Mouse (Mus musculus) intestine, embryonic 14.5 days (tissue): ENCODE measurements around the gene Lamb3. TPM values are rescaled to one million over a fixed set of nuclear protein-coding genes. Genes with fewer than 3 reads are reported as not detected.

ENCODE experiments used
- ATAC-seq: fragments of 200-750 bp; cut with Nextera tagmentation; replicated peaks from 2 replicates; pipeline ENCODE4 v1.8.0; 2017; ENCODE audit warnings: low read depth, moderate number of reproducible peaks, moderate TSS enrichment, moderate library complexity; ENCODE audit not compliant: low FRiP score, low TSS enrichment
- DNase-seq: peaks from one replicate; pipeline ENCODE4 v3.0.0-alpha.2; 2018; ENCODE audit warnings: low spot score
- H3K27ac ChIP-seq: fragments of 300-500 bp; sonication (generic); 2 replicates; pipeline ENCODE4 v1.5.1; 2014; ENCODE audit warnings: low read depth, mild to moderate bottlenecking, control low read depth
- H3K27me3 ChIP-seq: fragments of 300-500 bp; sonication (generic); replicated peaks from 2 replicates; pipeline ENCODE4 v1.6.1; 2014; ENCODE audit warnings: low read length, control low read depth; ENCODE audit not compliant: control insufficient read depth, insufficient read depth
- H3K36me3 ChIP-seq: fragments of 300-500 bp; sonication (generic); 2 replicates; pipeline ENCODE4 v1.6.1; 2014; ENCODE audit warnings: low read length, control low read depth; ENCODE audit not compliant: control insufficient read depth, insufficient read depth
- H3K4me1 ChIP-seq: fragments of 300-500 bp; sonication (generic); replicated peaks from 2 replicates; pipeline ENCODE4 v1.6.1; 2014; ENCODE audit warnings: low read length, control low read depth, mixed read lengths; ENCODE audit not compliant: control insufficient read depth, insufficient read depth
- H3K4me2 ChIP-seq: fragments of 300-500 bp; sonication (generic); 2 replicates; pipeline ENCODE4 v1.6.1; 2014; ENCODE audit warnings: low read length
- H3K4me3 ChIP-seq: fragments of 300-500 bp; sonication (generic); 2 replicates; pipeline ENCODE4 v1.5.1; 2014; ENCODE audit warnings: low read depth, low read length, control low read depth, mixed read lengths
- H3K9ac ChIP-seq: fragments of 300-500 bp; sonication (generic); 2 replicates; pipeline ENCODE4 v1.6.1; 2014; ENCODE audit warnings: mild to moderate bottlenecking, low read length
- H3K9me3 ChIP-seq: fragments of 300-500 bp; sonication (generic); 2 replicates; pipeline ENCODE4 v1.6.1; 2016; ENCODE audit warnings: low read length, control low read depth; ENCODE audit not compliant: control insufficient read depth
- WGBS: fragments of 180-500 bp; shearing (Covaris S2); extraction: QIAGEN DNeasy Blood & Tissue Kit; methylation state at CpG from one replicate; pipeline ENCODE4 v1.1.7; 2014; 5-methylcytosine and 5-hydroxymethylcytosine counted together
- polyA plus RNA-seq: library from polyadenylated mRNA; unstranded; fragments of >200 nt; fragmentation: Nextera tagmentation; extraction: Ambion mirVana; gene quantifications from 2 replicates; pipeline ENCODE4 v1.2.1, GENCODE M21; 2014

Lamb3 gene
- polyA plus RNA-seq, 1 experiment from 2014 or later, result 4.0 TPM

DNA sequence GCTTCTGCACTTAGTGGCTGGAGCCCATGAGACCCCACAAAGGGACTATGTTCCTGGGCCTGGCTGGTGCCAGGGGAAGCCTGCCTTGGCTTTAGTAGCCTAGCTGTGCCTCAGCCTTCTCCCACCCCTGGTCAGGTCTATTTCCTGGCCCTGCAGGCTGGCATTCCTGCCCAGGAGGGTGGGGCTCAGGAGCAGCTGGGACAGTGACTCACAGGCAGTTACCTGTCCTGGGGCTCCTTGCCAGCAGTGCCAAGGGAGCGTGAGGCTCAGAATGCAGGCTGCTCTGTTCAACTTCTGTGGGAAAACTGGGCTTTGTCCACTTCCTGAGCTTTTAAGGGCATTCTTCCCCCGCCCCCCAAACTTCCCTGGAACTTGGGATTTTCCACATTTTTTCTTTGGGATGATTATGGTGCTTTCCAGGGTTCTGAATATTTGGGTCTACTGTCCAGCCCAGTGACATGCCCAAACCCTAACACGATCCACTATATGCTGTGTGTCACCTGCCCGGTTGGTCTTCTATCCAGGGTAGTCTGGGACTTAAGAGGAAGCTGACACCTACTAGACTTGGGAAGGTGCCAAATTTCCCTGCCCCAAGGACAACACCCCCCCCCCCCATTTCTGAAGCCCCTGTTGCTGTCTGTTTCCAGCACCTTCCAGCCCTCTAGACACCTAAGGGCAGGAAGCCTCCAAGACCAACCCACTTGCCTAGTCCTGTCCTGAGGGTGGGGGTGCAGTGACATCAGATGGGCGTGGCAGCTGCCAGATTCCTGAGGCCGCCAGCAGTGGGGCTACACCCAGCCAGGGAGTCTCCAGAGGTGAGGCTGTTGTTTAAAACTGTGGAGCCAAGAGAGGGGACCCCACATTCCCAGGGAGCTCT, 94.0 kb downstream of the Lamb3 start:
- H3K4me2 ChIP-seq, result peak overlapping the region; percentile 33
- H3K9me3 ChIP-seq, result no peaks in the 10 kb centered on the region
- H3K9ac ChIP-seq, result no peak overlapping the region
- 54% methylated on average over 6 of the region's 6 CpGs for WGBS
- peak; percentile 67 for DNase-seq
- no peaks in the 10 kb centered on the region for H3K27me3 ChIP-seq
- H3K4me1 ChIP-seq, result peaks cover 11% of the 10 kb centered on the region; the same call in 1 of the 2 replicates
- peak; percentile 91 for ATAC-seq
- no peak overlapping the region for H3K27ac ChIP-seq
- no peak overlapping the region for H3K4me3 ChIP-seq
- no peaks in the 10 kb centered on the region for H3K36me3 ChIP-seq

DNA sequence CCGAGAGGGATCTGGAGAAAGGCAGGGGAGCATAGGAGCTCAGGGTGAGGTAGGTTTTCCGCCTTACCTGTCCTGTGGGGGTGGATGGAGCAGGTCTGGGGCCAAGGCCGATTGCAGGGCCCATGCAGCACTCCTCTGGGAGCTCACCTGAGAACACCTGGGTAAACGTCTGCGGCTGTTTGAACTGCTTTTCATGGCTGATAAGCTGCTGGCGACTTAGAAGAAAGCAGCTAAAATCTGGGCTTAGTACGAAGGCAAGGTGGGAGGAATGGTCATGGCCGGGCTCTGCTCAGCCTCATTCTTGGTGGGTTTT, 94.5 kb downstream of the Lamb3 start:
- H3K9me3 ChIP-seq, result no peaks in the 10 kb centered on the region
- DNase-seq (no peak), ATAC-seq (peak; percentile 79; the same call in 1 of the 2 replicates)
- H3K36me3 ChIP-seq, result no peaks in the 10 kb centered on the region
- H3K4me1 ChIP-seq, result peaks cover 11% of the 10 kb centered on the region; the same call in 1 of the 2 replicates
- H3K4me2 ChIP-seq, result peak overlapping the region; percentile 33
- 46% methylated on average over 8 of the region's 8 CpGs for WGBS
- no peak overlapping the region for H3K4me3 ChIP-seq
- H3K27ac ChIP-seq, result no peak overlapping the region
- no peak overlapping the region for H3K9ac ChIP-seq
- no peaks in the 10 kb centered on the region for H3K27me3 ChIP-seq

DNA sequence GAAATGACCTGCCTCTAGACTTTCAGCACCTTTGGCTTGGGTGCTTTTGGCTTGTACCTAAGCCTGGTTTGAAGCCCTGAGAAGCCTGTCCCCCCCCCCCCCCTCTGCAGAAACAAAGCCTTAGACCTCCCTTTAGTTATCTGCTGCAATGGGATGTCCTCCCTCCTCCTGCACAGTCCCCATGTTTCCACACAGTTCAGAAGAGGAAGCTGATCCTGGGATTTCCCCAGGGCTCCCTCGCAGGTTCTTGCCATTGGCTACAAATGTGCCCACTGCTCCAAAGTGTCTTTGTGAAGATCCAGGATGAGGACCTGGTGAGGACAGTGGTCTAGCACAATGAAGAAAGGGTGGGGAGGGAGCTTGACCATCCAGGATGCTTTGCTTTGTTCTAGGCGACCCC, 95.6 kb downstream of the Lamb3 start:
- DNase-seq (no peak), ATAC-seq (no peak)
- H3K27ac ChIP-seq, result no peak overlapping the region
- 64% methylated on average over 2 of the region's 2 CpGs for WGBS
- H3K9ac ChIP-seq, result no peak overlapping the region
- H3K36me3 ChIP-seq, result no peaks in the 10 kb centered on the region
- H3K27me3 ChIP-seq, result no peaks in the 10 kb centered on the region
- H3K9me3 ChIP-seq, result no peaks in the 10 kb centered on the region
- no peak overlapping the region for H3K4me2 ChIP-seq
- peaks cover 11% of the 10 kb centered on the region; the same call in 1 of the 2 replicates for H3K4me1 ChIP-seq
- H3K4me3 ChIP-seq, result no peak overlapping the region

DNA sequence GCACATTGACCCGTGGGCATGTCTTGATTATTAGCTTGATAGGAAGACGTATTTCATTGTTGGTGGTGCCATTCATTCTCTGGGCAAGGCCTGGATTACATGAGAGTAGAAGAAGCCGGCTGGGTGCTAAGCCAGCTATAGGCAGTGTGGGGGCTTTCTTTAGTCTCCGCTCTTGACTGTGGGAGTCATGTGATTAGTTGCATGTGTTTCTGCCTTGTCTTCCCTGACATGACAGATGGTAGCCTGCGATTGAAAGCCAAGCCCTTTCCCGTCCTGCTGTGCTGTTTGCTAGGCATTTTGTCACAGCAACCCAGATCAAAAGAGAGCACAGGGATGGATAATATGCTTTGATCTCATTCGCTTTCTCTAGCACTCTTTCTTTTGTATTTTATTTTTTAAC, 97.9 kb downstream of the Lamb3 start:
- H3K36me3 ChIP-seq, result no peaks in the 10 kb centered on the region
- H3K4me1 ChIP-seq, result peaks cover 11% of the 10 kb centered on the region; the same call in 1 of the 2 replicates
- no peaks in the 10 kb centered on the region for H3K9me3 ChIP-seq
- H3K27me3 ChIP-seq, result no peaks in the 10 kb centered on the region
- 43% methylated on average over 7 of the region's 7 CpGs for WGBS
- DNase-seq, result no peak
- H3K4me3 ChIP-seq, result no peak overlapping the region
- no peak overlapping the region for H3K4me2 ChIP-seq
- no peak for ATAC-seq
- no peak overlapping the region for H3K27ac ChIP-seq
- no peak overlapping the region for H3K9ac ChIP-seq

DNA sequence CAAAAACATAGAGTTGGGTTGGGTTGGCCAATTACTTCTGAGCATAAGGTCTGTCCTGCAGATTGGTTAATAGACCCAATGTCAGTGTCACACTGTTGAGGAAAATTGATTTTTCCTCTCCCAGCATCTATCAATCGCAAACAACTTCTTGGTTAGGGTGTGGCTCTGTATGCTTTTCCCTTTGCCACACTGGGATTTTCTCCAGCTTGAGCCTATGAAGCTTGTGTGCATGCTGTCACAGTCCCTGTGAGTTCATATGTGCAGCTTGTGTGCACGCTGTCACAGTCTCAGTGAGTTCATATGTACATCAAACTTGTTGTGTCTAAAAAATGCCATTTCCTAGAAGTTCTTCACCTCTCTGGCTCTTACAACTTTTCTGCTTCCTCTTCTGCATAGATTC, 99.3 kb downstream of the Lamb3 start:
- H3K4me3 ChIP-seq, result no peak overlapping the region
- H3K36me3 ChIP-seq, result no peaks in the 10 kb centered on the region
- no peaks in the 10 kb centered on the region for H3K27me3 ChIP-seq
- H3K9ac ChIP-seq, result no peak overlapping the region
- ATAC-seq, result no peak
- no peak overlapping the region for H3K27ac ChIP-seq
- no peaks in the 10 kb centered on the region for H3K9me3 ChIP-seq
- H3K4me1 ChIP-seq, result peaks cover 6% of the 10 kb centered on the region; the same call in 1 of the 2 replicates
- H3K4me2 ChIP-seq, result no peak overlapping the region
- DNase-seq, result no peak
- 88% methylated on average over 2 of the region's 2 CpGs for WGBS

DNA sequence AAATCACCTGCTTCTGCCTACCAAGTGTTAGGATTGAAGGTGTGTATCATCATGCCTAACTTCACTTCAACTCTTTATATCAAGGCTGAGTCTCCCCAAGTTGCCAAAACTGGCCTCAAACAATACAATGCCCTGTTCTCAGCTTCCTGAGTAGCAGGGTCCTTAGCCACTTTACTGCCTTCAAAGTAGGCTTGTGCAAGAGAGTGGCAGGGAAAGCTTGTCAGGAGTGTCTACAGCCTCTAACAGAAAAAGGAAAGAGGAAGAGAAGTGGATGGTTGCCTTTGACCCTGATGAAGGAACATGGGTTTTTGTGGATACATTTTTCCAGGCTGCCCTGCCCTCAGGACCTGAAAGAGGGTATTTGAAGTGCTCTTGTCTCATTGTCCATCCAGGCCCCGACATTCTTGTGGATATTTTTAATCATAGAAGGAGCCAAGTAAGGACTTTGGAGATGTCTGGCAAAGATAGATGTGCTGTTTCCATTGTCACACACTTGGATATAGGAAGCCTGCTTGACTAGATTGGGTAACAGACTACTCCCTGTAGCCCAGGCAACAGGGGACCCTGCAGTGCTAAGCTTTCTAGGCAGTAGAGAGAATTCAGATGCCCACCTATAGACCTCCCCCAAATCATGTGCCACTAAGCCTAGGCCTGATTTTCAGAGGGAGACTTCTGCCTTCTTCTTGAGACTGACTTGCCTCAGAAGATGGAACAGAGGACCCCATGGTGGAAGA, 102.5 kb downstream of the Lamb3 start:
- H3K9me3 ChIP-seq, result no peaks in the 10 kb centered on the region
- H3K9ac ChIP-seq, result no peak overlapping the region
- H3K27ac ChIP-seq, result no peak overlapping the region
- H3K27me3 ChIP-seq, result no peaks in the 10 kb centered on the region
- WGBS, result 73% methylated on average over 1 of the region's 1 CpGs
- H3K4me2 ChIP-seq, result no peak overlapping the region
- H3K36me3 ChIP-seq, result no peaks in the 10 kb centered on the region
- H3K4me3 ChIP-seq, result no peak overlapping the region
- ATAC-seq, result no peak
- no peaks in the 10 kb centered on the region; the same call in 1 of the 2 replicates for H3K4me1 ChIP-seq
- no peak for DNase-seq

DNA sequence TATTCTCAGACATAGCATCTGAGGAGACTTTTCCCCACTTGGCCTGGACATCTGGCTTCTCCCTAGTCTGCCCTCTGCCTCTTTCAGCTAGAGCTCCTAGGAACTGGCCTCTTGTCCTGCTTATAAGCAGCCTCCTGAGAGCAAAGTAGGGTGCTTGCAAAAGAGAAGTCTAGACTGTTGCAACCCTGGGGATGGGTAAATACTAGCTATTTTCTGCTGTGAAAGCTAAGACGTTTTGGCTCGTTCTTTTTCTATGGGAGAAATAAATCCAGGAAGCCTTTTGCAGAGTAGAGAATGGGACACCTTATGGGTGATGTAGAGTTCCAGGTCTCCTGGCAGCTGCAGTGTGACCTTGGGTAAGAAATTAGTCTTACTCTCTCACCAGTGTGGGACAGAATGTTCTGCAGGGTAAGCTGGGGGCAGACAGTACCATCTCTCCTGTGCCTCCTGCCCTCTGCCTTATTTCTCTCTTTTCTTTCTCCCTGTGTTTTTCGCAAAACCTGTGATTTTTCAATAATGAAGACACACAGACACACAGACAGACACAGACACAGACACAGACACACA, 103.1 kb downstream of the Lamb3 start:
- Histone ChIP-seq H3K27me3 (no peaks in the 10 kb centered on the region), H3K36me3 (no peaks in the 10 kb centered on the region), H3K9ac (no peak overlapping the region), H3K4me1 (peaks cover 3% of the 10 kb centered on the region; the same call in 1 of the 2 replicates), H3K27ac (no peak overlapping the region), H3K4me3 (no peak overlapping the region), H3K4me2 (no peak overlapping the region), H3K9me3 (no peaks in the 10 kb centered on the region)
- 85% methylated on average over 3 of the region's 3 CpGs for WGBS
- ATAC-seq (no peak), DNase-seq (no peak)

DNA sequence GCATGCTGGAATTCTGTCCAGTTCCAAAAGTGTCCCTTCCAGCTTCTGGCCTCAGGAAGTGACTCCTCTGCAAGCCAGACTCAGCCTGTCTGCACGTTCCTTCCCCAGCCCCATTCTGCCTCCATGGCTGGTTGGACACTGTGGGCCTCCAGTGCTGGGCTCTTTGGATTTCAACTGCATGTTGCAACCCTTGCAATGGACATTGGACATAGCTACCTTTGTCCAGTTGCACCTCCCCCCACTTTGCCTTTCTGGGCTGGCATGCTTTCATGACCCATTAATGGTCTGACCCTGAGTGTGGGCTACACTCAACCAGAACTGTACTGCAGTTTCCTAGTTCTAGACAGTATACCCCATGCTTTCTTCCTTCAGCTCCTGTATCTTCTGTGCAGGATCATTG, 104.1 kb downstream of the Lamb3 start:
- H3K27me3 ChIP-seq, result no peaks in the 10 kb centered on the region
- H3K4me3 ChIP-seq, result no peak overlapping the region
- no peak for ATAC-seq
- no peak for DNase-seq
- H3K4me1 ChIP-seq, result peaks cover 11% of the 10 kb centered on the region; the same call in 1 of the 2 replicates
- no peak overlapping the region for H3K27ac ChIP-seq
- H3K9ac ChIP-seq, result no peak overlapping the region
- H3K4me2 ChIP-seq, result no peak overlapping the region
- WGBS, result 85% methylated on average over 1 of the region's 1 CpGs
- H3K36me3 ChIP-seq, result no peaks in the 10 kb centered on the region
- no peaks in the 10 kb centered on the region for H3K9me3 ChIP-seq
